Mouse (Mus musculus) myocyte (in vitro differentiated cells): Measurements from ENCODE around the gene Vps13d. TPM values are rescaled to one million over a fixed set of nuclear protein-coding genes. Genes with fewer than 3 reads are reported as not detected.

Experiments used
- H3K27me3 ChIP-seq: one replicate; pipeline ENCODE4 v1.6.1; 2011; ENCODE audit not compliant: control insufficient read depth, insufficient read depth, insufficient read length
- H3K36me3 ChIP-seq: one replicate; pipeline ENCODE4 v1.6.1; 2011; ENCODE audit not compliant: control insufficient read depth, insufficient read depth
- H3K4me2 ChIP-seq: one replicate; pipeline ENCODE4 v1.6.1; 2011; ENCODE audit warnings: low read depth, control low read depth
- H3K4me3 ChIP-seq: one replicate; pipeline ENCODE4 v1.5.1; 2011; ENCODE audit warnings: mild to moderate bottlenecking, control low read depth, moderate library complexity
- H3K79me2 ChIP-seq: one replicate; pipeline ENCODE4 v1.6.1; 2011; ENCODE audit not compliant: control insufficient read depth, insufficient read depth
- H3ac ChIP-seq: one replicate; pipeline ENCODE4 v1.6.1; 2011; ENCODE audit not compliant: control insufficient read depth, insufficient read length
- CEBPB ChIP-seq: IDR thresholded peaks from 2 replicates; pipeline ENCODE4 v1.6.1; 2011; ENCODE audit warnings: mild to moderate bottlenecking, moderate library complexity; ENCODE audit not compliant: poor library complexity, insufficient read depth, severe bottlenecking
- E2F4 ChIP-seq: IDR thresholded peaks from one replicate; pipeline ENCODE4 v1.6.1; 2011; ENCODE audit warnings: mild to moderate bottlenecking, control low read depth, moderate library complexity; ENCODE audit not compliant: insufficient read depth
- MAX ChIP-seq: IDR thresholded peaks from one replicate; pipeline ENCODE4 v1.6.1; 2011; ENCODE audit warnings: low read depth, mild to moderate bottlenecking, control low read depth
- MYOD1 ChIP-seq, 3 experiments: IDR thresholded peaks; one replicate each; pipeline ENCODE4 v1.6.1; 2011; ENCODE audit warnings: control low read depth in 2 of 3, low read depth in 2 of 3, mild to moderate bottlenecking in 2 of 3, moderate library complexity in 1 of 3; ENCODE audit not compliant: insufficient read length in 2 of 3, control insufficient read depth in 1 of 3
- MYOG ChIP-seq, 3 experiments: IDR thresholded peaks; one replicate each; pipeline ENCODE4 v1.6.1; 2011; ENCODE audit warnings: control low read depth in 2 of 3, low read depth in 2 of 3, mild to moderate bottlenecking in 2 of 3; ENCODE audit not compliant: insufficient read length in 2 of 3, control insufficient read depth in 1 of 3, insufficient read depth in 1 of 3
- POLR2A ChIP-seq: IDR thresholded peaks from one replicate; pipeline ENCODE4 v1.6.1; 2011; ENCODE audit warnings: low read depth, mild to moderate bottlenecking, control low read depth, moderate library complexity; ENCODE audit not compliant: insufficient read length
- POLR2AphosphoS2 ChIP-seq: IDR thresholded peaks from one replicate; pipeline ENCODE4 v1.6.1; 2011; ENCODE audit warnings: low read depth, control low read depth; ENCODE audit not compliant: insufficient read length
- REST ChIP-seq: IDR thresholded peaks from one replicate; pipeline ENCODE4 v1.6.1; 2011; ENCODE audit warnings: mild to moderate bottlenecking, control low read depth, moderate library complexity; ENCODE audit not compliant: insufficient read depth, insufficient read length
- SRF ChIP-seq: IDR thresholded peaks from one replicate; pipeline ENCODE4 v1.6.1; 2011; ENCODE audit warnings: low read depth; ENCODE audit not compliant: control insufficient read depth, insufficient read length
- TCF12 ChIP-seq: IDR thresholded peaks from one replicate; pipeline ENCODE4 v1.6.1; 2011; ENCODE audit warnings: mild to moderate bottlenecking, control low read depth; ENCODE audit not compliant: poor library complexity, insufficient read depth, severe bottlenecking
- TCF3 ChIP-seq: IDR thresholded peaks from one replicate; pipeline ENCODE4 v1.6.1; 2011; ENCODE audit warnings: low read depth, control low read depth; ENCODE audit not compliant: insufficient read length
- USF1 ChIP-seq: IDR thresholded peaks from one replicate; pipeline ENCODE4 v1.6.1; 2011; ENCODE audit warnings: low read depth, mild to moderate bottlenecking, control low read depth, moderate library complexity
- polyA plus RNA-seq: library from polyadenylated mRNA; unstranded; fragments of >200 nt; fragmentation: generic; extraction: Trizol; gene quantifications from one replicate; pipeline ENCODE4 v1.2.1, GENCODE M21; 2012; ENCODE audit warnings: missing spikeins

Vps13d gene
- polyA plus RNA-seq, 1 experiment: 20.0 TPM

GRCm38 (mm10) chr4:145213999-145214785, 19.4 kb upstream of the Vps13d start:
- H3K4me2 ChIP-seq: peak overlapping the region; percentile 42
- no peak for TF ChIP-seq POLR2AphosphoS2
- no peak for TF ChIP-seq TCF3
- no peak for TF ChIP-seq TCF12
- TF ChIP-seq POLR2A: no peak
- no peak for TF ChIP-seq USF1
- no peak for TF ChIP-seq CEBPB
- TF ChIP-seq E2F4: no peak
- TF ChIP-seq SRF: no peak
- TF ChIP-seq MYOG (IDR thresholded peaks at IDR 0.05; ENCODE audit: control insufficient read depth in 1 of 3, insufficient read depth in 1 of 3, insufficient read length in 2 of 3, low read depth in 2 of 3): no peak
- no peak overlapping the region for H3ac ChIP-seq
- H3K27me3 ChIP-seq: no peaks in the 10 kb centered on the region
- no peak overlapping the region for H3K4me3 ChIP-seq
- peaks cover 2% of the 10 kb centered on the region for H3K36me3 ChIP-seq
- no peaks in the 10 kb centered on the region for H3K79me2 ChIP-seq

GRCm38 (mm10) chr4:145211076-145211475, 16.3 kb upstream of the Vps13d start:
- H3K4me2 ChIP-seq: no peak overlapping the region
- no peak overlapping the region for H3ac ChIP-seq
- H3K36me3 ChIP-seq: no peaks in the 10 kb centered on the region
- TF ChIP-seq TCF12 (no peak), SRF (no peak), MYOD1 (IDR thresholded peaks at IDR 0.05; ENCODE audit: control insufficient read depth in 1 of 3, insufficient read length in 2 of 3, low read depth in 2 of 3) (no peak)
- no peaks in the 10 kb centered on the region for H3K27me3 ChIP-seq
- H3K4me3 ChIP-seq: no peak overlapping the region
- no peaks in the 10 kb centered on the region for H3K79me2 ChIP-seq

- H3K4me3 ChIP-seq: no peak overlapping the region
- no peaks in the 10 kb centered on the region for H3K36me3 ChIP-seq
- TF ChIP-seq TCF3 (no peak), MYOG (IDR thresholded peaks at IDR 0.05; ENCODE audit: control insufficient read depth in 1 of 3, insufficient read depth in 1 of 3, insufficient read length in 2 of 3, low read depth in 2 of 3) (no peak), REST (no peak), POLR2AphosphoS2 (no peak), MAX (no peak), CEBPB (no peak), USF1 (no peak), SRF (no peak), POLR2A (no peak), MYOD1 (IDR thresholded peaks at IDR 0.05; ENCODE audit: control insufficient read depth in 1 of 3, insufficient read length in 2 of 3, low read depth in 2 of 3) (no peak)
- no peak overlapping the region for H3ac ChIP-seq
- no peak overlapping the region for H3K4me2 ChIP-seq
- no peaks in the 10 kb centered on the region for H3K27me3 ChIP-seq
- no peaks in the 10 kb centered on the region for H3K79me2 ChIP-seq
Observed at GRCm38 (mm10) chr4:145210564-145210963, 15.8 kb upstream of the Vps13d start.

- Histone ChIP-seq H3K4me3 (no peak overlapping the region), H3K79me2 (no peaks in the 10 kb centered on the region), H3K27me3 (no peaks in the 10 kb centered on the region), H3ac (no peak overlapping the region), H3K36me3 (no peaks in the 10 kb centered on the region), H3K4me2 (peak overlapping the region; percentile 42)
- TF ChIP-seq E2F4 (no peak), CEBPB (no peak), MYOG (IDR thresholded peaks at IDR 0.05; ENCODE audit: control insufficient read depth in 1 of 3, insufficient read depth in 1 of 3, insufficient read length in 2 of 3, low read depth in 2 of 3) (no peak), MAX (no peak), MYOD1 (IDR thresholded peaks at IDR 0.05; ENCODE audit: control insufficient read depth in 1 of 3, insufficient read length in 2 of 3, low read depth in 2 of 3) (no peak), POLR2A (no peak), USF1 (no peak), TCF3 (no peak), TCF12 (no peak), POLR2AphosphoS2 (no peak), REST (no peak), SRF (no peak)
Observed at GRCm38 (mm10) chr4:145209690-145210088, 14.9 kb upstream of the Vps13d start.

GRCm38 (mm10) chr4:145209076-145209689, 14.4 kb upstream of the Vps13d start:
- Histone ChIP-seq H3K27me3 (no peaks in the 10 kb centered on the region), H3K4me2 (peak overlapping the region; percentile 42), H3ac (no peak overlapping the region), H3K36me3 (no peaks in the 10 kb centered on the region), H3K4me3 (no peak overlapping the region), H3K79me2 (no peaks in the 10 kb centered on the region)
- TF ChIP-seq MYOD1 (IDR thresholded peaks at IDR 0.05; ENCODE audit: control insufficient read depth in 1 of 3, insufficient read length in 2 of 3, low read depth in 2 of 3) (peak in 1 of 3 experiments; percentile 23), USF1 (no peak), TCF3 (no peak), CEBPB (no peak), E2F4 (no peak), MYOG (IDR thresholded peaks at IDR 0.05; ENCODE audit: control insufficient read depth in 1 of 3, insufficient read depth in 1 of 3, insufficient read length in 2 of 3, low read depth in 2 of 3) (no peak), MAX (no peak), POLR2A (no peak), POLR2AphosphoS2 (peak; percentile 16)
